Mouse (Mus musculus) midbrain, embryonic 11.5 days (tissue): ENCODE results near the gene Erc2. TPM values are rescaled to one million over a fixed set of nuclear protein-coding genes. Genes with fewer than 3 reads are reported as not detected.

Experiments used
- ATAC-seq: fragments of 200-750 bp; cut with Nextera tagmentation; 2 replicates; pipeline ENCODE4 v1.8.0; 2017; ENCODE audit warnings: moderate TSS enrichment, moderate library complexity; ENCODE audit not compliant: low FRiP score
- DNase-seq: peaks from one replicate; pipeline ENCODE4 v3.0.0; 2015; ENCODE audit warnings: low spot score; ENCODE audit errors: missing footprints
- H3K27ac ChIP-seq: fragments of 300-500 bp; sonication (generic); 2 replicates; pipeline ENCODE4 v1.5.1; 2014; ENCODE audit warnings: low read depth, low read length
- H3K27me3 ChIP-seq: fragments of 300-500 bp; sonication (generic); 2 replicates; pipeline ENCODE4 v1.6.1; 2014; ENCODE audit warnings: mild to moderate bottlenecking, low read length, moderate library complexity, mixed read lengths; ENCODE audit not compliant: control insufficient read depth, insufficient read depth
- H3K36me3 ChIP-seq: fragments of 300-500 bp; sonication (generic); 2 replicates; pipeline ENCODE4 v1.6.1; 2014; ENCODE audit warnings: mild to moderate bottlenecking, low read length, moderate library complexity, mixed read lengths; ENCODE audit not compliant: control insufficient read depth, insufficient read depth
- H3K4me1 ChIP-seq: fragments of 300-500 bp; sonication (generic); 2 replicates; pipeline ENCODE4 v1.6.1; 2014; ENCODE audit warnings: low read length; ENCODE audit not compliant: control insufficient read depth, insufficient read depth
- H3K4me2 ChIP-seq: fragments of 300-500 bp; sonication (generic); 2 replicates; pipeline ENCODE4 v1.6.1; 2014; ENCODE audit warnings: mild to moderate bottlenecking, moderate library complexity
- H3K4me3 ChIP-seq: fragments of 300-500 bp; sonication (generic); 2 replicates; pipeline ENCODE4 v1.5.1; 2014; ENCODE audit warnings: low read depth, low read length
- H3K9ac ChIP-seq: fragments of 300-500 bp; sonication (generic); 2 replicates; pipeline ENCODE4 v1.6.1; 2014; ENCODE audit warnings: low read length
- H3K9me3 ChIP-seq: fragments of 300-500 bp; sonication (generic); 2 replicates; pipeline ENCODE4 v1.6.1; 2016; ENCODE audit warnings: low read length; ENCODE audit not compliant: control insufficient read depth
- WGBS: fragments of 180-500 bp; shearing (Covaris S2); extraction: QIAGEN DNeasy Blood & Tissue Kit; methylation state at CpG from one replicate; pipeline ENCODE4 v1.1.7; 2014; 5-methylcytosine and 5-hydroxymethylcytosine counted together
- polyA plus RNA-seq: library from polyadenylated mRNA; unstranded; fragments of >200 nt; fragmentation: Nextera tagmentation; extraction: Ambion mirVana; gene quantifications from 2 replicates; pipeline ENCODE4 v1.2.1, GENCODE M21; 2014

Gene Erc2
- polyA plus RNA-seq, 1 experiment from 2014 or later, result 10.6 TPM

GRCm38 (mm10) chr14:27727541-27727940 lies 105.3 kb downstream of the Erc2 start:
- Histone ChIP-seq H3K27ac (no peak overlapping the region), H3K9me3 (no peaks in the 10 kb centered on the region), H3K4me1 (peaks cover 5% of the 10 kb centered on the region; the same call in 1 of the 2 replicates), H3K4me2 (no peak overlapping the region), H3K9ac (no peak overlapping the region), H3K4me3 (no peak overlapping the region), H3K27me3 (no peaks in the 10 kb centered on the region), H3K36me3 (no peaks in the 10 kb centered on the region)
- WGBS, result 88% methylated on average over 8 of the region's 8 CpGs
- DNase-seq, result no peak
- ATAC-seq, result no peak

GRCm38 (mm10) chr14:27731086-27731485 lies 108.9 kb downstream of the Erc2 start:
- H3K36me3 ChIP-seq, result no peaks in the 10 kb centered on the region
- H3K4me3 ChIP-seq, result no peak overlapping the region
- no peak overlapping the region for H3K27ac ChIP-seq
- peaks cover 17% of the 10 kb centered on the region for H3K4me1 ChIP-seq
- 64% methylated on average over 4 of the region's 4 CpGs for WGBS
- ATAC-seq (no peak), DNase-seq (no peak)
- H3K9ac ChIP-seq, result no peak overlapping the region
- H3K27me3 ChIP-seq, result no peaks in the 10 kb centered on the region
- H3K9me3 ChIP-seq, result no peaks in the 10 kb centered on the region
- H3K4me2 ChIP-seq, result no peak overlapping the region

DNA sequence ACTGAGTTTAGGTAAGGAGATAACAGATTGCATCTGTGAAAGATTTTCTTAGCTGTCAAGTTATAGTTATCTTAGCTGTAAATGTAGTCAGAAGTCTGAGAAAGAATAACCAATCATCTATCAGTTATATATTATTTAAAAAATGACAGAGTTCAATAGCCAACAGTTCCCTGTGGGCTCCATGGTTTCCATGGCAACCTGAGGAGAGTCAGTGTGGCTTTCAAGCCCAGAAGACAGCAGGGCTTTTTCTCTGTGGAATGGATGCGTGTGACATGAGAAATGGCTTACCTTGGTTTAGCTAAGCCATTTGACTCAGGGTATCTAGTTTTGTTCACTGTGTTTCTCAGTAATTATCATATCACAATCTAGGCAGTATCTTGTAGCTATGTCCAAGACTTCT lies 117.2 kb downstream of the Erc2 start:
- 29% methylated on average over 1 of the region's 1 CpGs for WGBS
- Histone ChIP-seq H3K27ac (no peak overlapping the region), H3K4me2 (no peak overlapping the region), H3K9ac (no peak overlapping the region), H3K27me3 (no peaks in the 10 kb centered on the region), H3K36me3 (no peaks in the 10 kb centered on the region), H3K4me1 (peaks cover 7% of the 10 kb centered on the region), H3K4me3 (no peak overlapping the region), H3K9me3 (no peaks in the 10 kb centered on the region)
- DNase-seq, result no peak
- no peak for ATAC-seq

DNA sequence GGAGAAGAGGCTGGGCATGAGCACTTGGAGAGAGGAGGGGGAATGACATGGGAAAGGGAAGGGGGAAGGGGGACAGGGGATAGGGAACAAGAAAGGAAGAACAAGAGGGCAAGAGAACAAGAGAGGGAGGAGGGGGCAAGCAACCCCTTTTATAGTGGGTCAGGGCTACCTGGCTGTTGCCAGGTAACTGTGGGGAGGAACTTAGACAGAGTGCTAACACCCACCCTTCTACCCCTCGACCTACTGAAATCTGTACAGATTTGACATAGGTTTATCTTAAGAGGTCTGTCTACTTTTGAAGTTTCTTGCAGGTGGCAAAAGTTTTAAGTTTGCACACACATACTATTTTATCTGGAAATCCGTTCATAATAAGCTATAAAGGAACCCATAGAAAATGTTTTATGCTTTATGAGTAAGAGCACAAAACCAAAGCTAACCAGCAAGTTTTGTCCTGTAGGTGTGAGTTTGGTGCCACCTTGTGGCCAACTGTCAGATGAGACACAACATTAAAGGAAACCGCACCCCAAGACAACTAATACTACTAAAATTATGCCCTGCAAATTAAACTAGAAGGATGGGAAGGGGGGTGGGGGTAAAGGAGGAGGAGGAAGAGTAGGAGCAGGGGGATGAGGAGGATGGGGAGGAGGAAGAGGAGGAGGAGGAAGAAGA lies 119.2 kb downstream of the Erc2 start:
- Histone ChIP-seq H3K27ac (no peak overlapping the region), H3K9ac (no peak overlapping the region), H3K27me3 (no peaks in the 10 kb centered on the region), H3K9me3 (no peaks in the 10 kb centered on the region), H3K4me3 (no peak overlapping the region), H3K36me3 (no peaks in the 10 kb centered on the region), H3K4me2 (no peak overlapping the region), H3K4me1 (peaks cover 5% of the 10 kb centered on the region; the same call in 1 of the 2 replicates)
- 26% methylated on average over 3 of the region's 3 CpGs for WGBS
- ATAC-seq (no peak), DNase-seq (peak; percentile 96)

- ATAC-seq (no peak), DNase-seq (no peak)
- WGBS, result 83% methylated on average over 1 of the region's 1 CpGs
- no peak overlapping the region for H3K27ac ChIP-seq
- no peak overlapping the region for H3K9ac ChIP-seq
- no peaks in the 10 kb centered on the region for H3K9me3 ChIP-seq
- no peaks in the 10 kb centered on the region for H3K36me3 ChIP-seq
- H3K4me3 ChIP-seq, result no peak overlapping the region
- H3K4me2 ChIP-seq, result no peak overlapping the region
- no peaks in the 10 kb centered on the region for H3K4me1 ChIP-seq
- no peaks in the 10 kb centered on the region for H3K27me3 ChIP-seq
These were observed 132.1 kb downstream of the Erc2 start for GRCm38 (mm10) chr14:27754340-27754739.

GRCm38 (mm10) chr14:27756901-27757300 lies 134.7 kb downstream of the Erc2 start:
- ATAC-seq, result no peak
- Histone ChIP-seq H3K27me3 (no peaks in the 10 kb centered on the region), H3K4me1 (no peaks in the 10 kb centered on the region), H3K4me3 (no peak overlapping the region), H3K9me3 (no peaks in the 10 kb centered on the region), H3K36me3 (no peaks in the 10 kb centered on the region), H3K27ac (no peak overlapping the region), H3K4me2 (no peak overlapping the region), H3K9ac (no peak overlapping the region)
- 94% methylated on average over 5 of the region's 5 CpGs for WGBS
- DNase-seq, result no peak

- Histone ChIP-seq H3K27ac (no peak overlapping the region), H3K4me3 (no peak overlapping the region), H3K9ac (no peak overlapping the region), H3K4me2 (no peak overlapping the region), H3K4me1 (no peaks in the 10 kb centered on the region), H3K9me3 (no peaks in the 10 kb centered on the region), H3K36me3 (no peaks in the 10 kb centered on the region), H3K27me3 (no peaks in the 10 kb centered on the region)
- 91% methylated on average over 1 of the region's 1 CpGs for WGBS
- no peak for DNase-seq
- ATAC-seq, result no peak
These were observed 136.0 kb downstream of the Erc2 start for GRCm38 (mm10) chr14:27758230-27758629.

DNA sequence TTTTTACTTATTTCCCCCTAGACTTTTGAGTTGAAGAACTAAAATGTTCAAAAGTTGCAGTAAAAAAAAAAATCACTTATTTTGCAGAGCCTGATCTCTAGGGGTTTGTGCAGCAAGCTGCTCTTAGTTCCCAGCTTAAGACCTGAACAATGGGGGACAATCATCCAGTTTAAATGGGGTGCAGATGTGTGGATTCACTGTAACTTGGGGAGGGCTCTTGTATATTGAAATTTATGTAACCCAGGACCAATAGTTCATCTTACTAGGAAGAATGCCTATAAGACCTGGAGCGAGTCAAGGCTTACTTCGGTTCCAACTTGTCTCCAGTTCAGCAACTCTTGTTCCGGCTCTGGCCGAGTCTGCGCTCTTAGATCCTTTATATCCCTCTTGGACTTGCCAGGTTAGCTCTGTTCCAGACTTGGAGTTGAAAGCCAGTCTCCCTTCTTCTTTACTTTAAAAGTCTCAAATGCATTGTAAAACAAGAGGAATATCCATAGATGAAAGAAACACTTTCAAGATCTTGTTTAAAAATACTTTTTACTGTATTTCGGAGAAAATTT lies 136.9 kb downstream of the Erc2 start:
- Histone ChIP-seq H3K4me3 (no peak overlapping the region), H3K4me2 (no peak overlapping the region), H3K9me3 (no peaks in the 10 kb centered on the region), H3K36me3 (no peaks in the 10 kb centered on the region), H3K27ac (no peak overlapping the region), H3K4me1 (no peaks in the 10 kb centered on the region), H3K9ac (no peak overlapping the region), H3K27me3 (no peaks in the 10 kb centered on the region)
- DNase-seq (no peak), ATAC-seq (no peak)
- 95% methylated on average over 6 of the region's 6 CpGs for WGBS

DNA sequence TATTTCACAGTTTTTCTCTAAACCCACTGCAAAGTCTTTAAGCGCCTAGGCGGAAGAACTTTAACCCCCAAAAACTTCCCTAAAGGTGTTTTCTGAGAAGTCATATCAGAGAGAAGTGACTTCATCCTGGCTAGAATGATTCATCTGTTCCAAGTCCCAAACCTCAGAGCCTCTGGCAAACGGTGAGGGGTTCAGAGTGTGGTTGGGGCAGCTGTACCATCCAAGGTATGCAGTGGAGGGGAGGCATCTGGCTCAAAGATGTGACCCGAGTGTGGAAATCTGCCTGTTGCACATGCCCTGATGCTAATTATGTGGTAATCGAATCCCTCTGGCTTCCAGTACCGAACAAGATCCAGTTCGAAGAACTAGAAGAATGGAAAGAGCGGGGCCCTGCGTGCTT lies 137.8 kb downstream of the Erc2 start:
- Histone ChIP-seq H3K27me3 (no peaks in the 10 kb centered on the region), H3K27ac (no peak overlapping the region), H3K36me3 (no peaks in the 10 kb centered on the region), H3K9ac (no peak overlapping the region), H3K9me3 (no peaks in the 10 kb centered on the region), H3K4me2 (no peak overlapping the region), H3K4me3 (no peak overlapping the region), H3K4me1 (no peaks in the 10 kb centered on the region)
- ATAC-seq, result no peak
- 90% methylated on average over 9 of the region's 9 CpGs for WGBS
- no peak for DNase-seq
